Mouse (Mus musculus): Measurements from ENCODE around the gene 2010003K11Rik.

DNA sequence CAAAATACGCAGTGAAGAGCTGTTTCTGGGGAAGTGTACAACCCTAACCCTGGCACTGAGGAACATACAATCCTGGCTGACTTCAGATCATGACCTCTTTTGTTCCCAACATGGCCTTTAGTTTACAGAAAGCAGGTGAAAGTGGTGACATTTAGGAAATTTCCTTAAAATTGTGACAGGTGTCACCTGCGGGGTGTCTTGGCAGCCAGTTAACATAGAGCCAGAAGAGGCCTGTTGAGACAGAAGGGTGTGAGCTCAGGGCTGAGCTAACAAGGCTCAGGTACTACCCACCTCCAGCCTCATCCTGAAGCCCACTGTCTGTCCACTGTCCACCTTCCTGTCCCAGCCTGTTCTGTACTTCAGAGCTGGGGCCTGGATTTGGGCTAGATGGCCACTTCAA lies 18.3 kb downstream of the 2010003K11Rik start:
- TF ChIP-seq GATA1 (IDR thresholded peaks at IDR 0.05; ENCODE audit: borderline replicate concordance, low read length) (no peak), FLI1 (IDR thresholded peaks at IDR 0.05; ENCODE audit: low read length) (no peak)

Measured in megakaryocyte, embryonic 14.5 days (primary cell).